Mouse (Mus musculus) kidney, embryonic 14.5 days (tissue): ENCODE measurements at regions not wholly inside any gene's neighbourhood (a gene's known extent, or its start where the extent isn't known, plus 50 kb on each side); places are given as distances from the start of the nearest gene placed in this dataset.
A peak's percentile ranks its signal among the peaks of the same experiment; 100 is the strongest.

Experiments
- ATAC-seq: fragments of 200-750 bp; cut with Nextera tagmentation; 2 replicates; pipeline ENCODE4 v1.8.0; 2017; ENCODE audit warnings: moderate number of reproducible peaks, mild to moderate bottlenecking, moderate TSS enrichment, moderate library complexity; ENCODE audit not compliant: low FRiP score, low TSS enrichment
- H3K27ac ChIP-seq: fragments of 300-500 bp; sonication (generic); 2 replicates; pipeline ENCODE4 v1.5.1; 2014; ENCODE audit warnings: low read depth, mild to moderate bottlenecking, low read length, moderate library complexity, mixed read lengths
- H3K27me3 ChIP-seq: fragments of 300-500 bp; sonication (generic); 2 replicates; pipeline ENCODE4 v1.6.1; 2014; ENCODE audit warnings: mild to moderate bottlenecking, low read length; ENCODE audit not compliant: control insufficient read depth, insufficient read depth
- H3K36me3 ChIP-seq: fragments of 300-500 bp; sonication (generic); 2 replicates; pipeline ENCODE4 v1.6.1; 2014; ENCODE audit warnings: low read length, mixed read lengths; ENCODE audit not compliant: control insufficient read depth, insufficient read depth
- H3K4me1 ChIP-seq: fragments of 300-500 bp; sonication (generic); 2 replicates; pipeline ENCODE4 v1.6.1; 2014; ENCODE audit warnings: low read length, mixed read lengths; ENCODE audit not compliant: control insufficient read depth, insufficient read depth
- H3K4me2 ChIP-seq: fragments of 300-500 bp; sonication (generic); replicated peaks from 2 replicates; pipeline ENCODE4 v1.6.1; 2014; ENCODE audit warnings: low read depth, mild to moderate bottlenecking, low read length
- H3K4me3 ChIP-seq: fragments of 300-500 bp; sonication (generic); 2 replicates; pipeline ENCODE4 v1.5.1; 2014; ENCODE audit warnings: mild to moderate bottlenecking, low read length
- H3K9ac ChIP-seq: fragments of 300-500 bp; sonication (generic); 2 replicates; pipeline ENCODE4 v1.6.1; 2014; ENCODE audit warnings: low read depth, mild to moderate bottlenecking, low read length, moderate library complexity
- H3K9me3 ChIP-seq: fragments of 300-500 bp; sonication (generic); 2 replicates; pipeline ENCODE4 v1.6.1; 2016; ENCODE audit warnings: low read length; ENCODE audit not compliant: control insufficient read depth
- WGBS: fragments of 180-500 bp; shearing (Covaris S2); extraction: QIAGEN DNeasy Blood & Tissue Kit; methylation state at CpG from one replicate; pipeline ENCODE4 v1.1.7; 2014; 5-methylcytosine and 5-hydroxymethylcytosine counted together

GRCm38 (mm10) chr7:137864912-137865311 lies 427.5 kb downstream of the Glrx3 start:
- H3K4me2 ChIP-seq = no peak overlapping the region
- H3K9me3 ChIP-seq = no peaks in the 10 kb centered on the region
- H3K27me3 ChIP-seq = no peaks in the 10 kb centered on the region
- no peak overlapping the region for H3K9ac ChIP-seq
- ATAC-seq = no peak
- no peak overlapping the region for H3K27ac ChIP-seq
- no peak overlapping the region for H3K4me3 ChIP-seq
- H3K36me3 ChIP-seq = no peaks in the 10 kb centered on the region
- H3K4me1 ChIP-seq = no peaks in the 10 kb centered on the region
- 38% methylated on average over 4 of the region's 4 CpGs for WGBS

DNA sequence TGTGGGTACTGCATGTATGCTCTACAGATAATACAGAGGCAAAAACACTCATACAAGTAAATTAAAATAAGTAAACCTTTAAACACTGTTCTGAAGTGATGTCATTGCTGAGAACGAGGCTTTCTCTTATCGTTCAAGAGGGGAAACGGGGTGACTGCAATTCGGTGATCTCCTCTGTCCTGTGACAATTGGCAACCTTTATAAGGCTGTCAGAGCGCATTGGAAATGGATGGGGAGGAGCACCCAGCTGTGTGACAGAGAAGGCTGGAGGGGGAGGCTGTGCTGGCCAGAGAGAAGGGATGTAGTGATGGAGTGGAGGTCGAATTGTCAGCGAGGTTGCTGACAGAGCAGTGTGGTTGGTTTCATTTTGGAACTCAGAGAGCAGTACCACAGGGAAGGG lies 428.0 kb downstream of the Glrx3 start:
- H3K36me3 ChIP-seq = no peaks in the 10 kb centered on the region
- no peak for ATAC-seq
- H3K27ac ChIP-seq = no peak overlapping the region
- H3K27me3 ChIP-seq = no peaks in the 10 kb centered on the region
- H3K4me1 ChIP-seq = no peaks in the 10 kb centered on the region
- H3K9ac ChIP-seq = no peak overlapping the region
- no peak overlapping the region for H3K4me3 ChIP-seq
- H3K9me3 ChIP-seq = no peaks in the 10 kb centered on the region
- WGBS = 39% methylated on average over 7 of the region's 7 CpGs
- H3K4me2 ChIP-seq = no peak overlapping the region

GRCm38 (mm10) chr7:137866880-137867279 lies 429.5 kb downstream of the Glrx3 start:
- ATAC-seq = peak; percentile 50; the same call in 1 of the 2 replicates
- H3K36me3 ChIP-seq = no peaks in the 10 kb centered on the region
- no peak overlapping the region for H3K4me2 ChIP-seq
- H3K9me3 ChIP-seq = no peaks in the 10 kb centered on the region
- no peaks in the 10 kb centered on the region for H3K4me1 ChIP-seq
- no peak overlapping the region for H3K27ac ChIP-seq
- no peaks in the 10 kb centered on the region for H3K27me3 ChIP-seq
- H3K4me3 ChIP-seq = no peak overlapping the region
- H3K9ac ChIP-seq = no peak overlapping the region
- WGBS = 60% methylated on average over 6 of the region's 6 CpGs

GRCm38 (mm10) chr7:137868501-137868900 lies 431.1 kb downstream of the Glrx3 start:
- WGBS = 78% methylated on average over 3 of the region's 3 CpGs
- no peak overlapping the region for H3K4me3 ChIP-seq

GRCm38 (mm10) chr7:137875306-137875705 lies 437.9 kb downstream of the Glrx3 start:
- H3K27ac ChIP-seq = no peak overlapping the region
- WGBS = 66% methylated on average over 2 of the region's 2 CpGs

More at GRCm38 (mm10) chr7:137868501-137868900, 431.1 kb downstream of the Glrx3 start:
- Histone ChIP-seq H3K9ac (no peak overlapping the region), H3K36me3 (no peaks in the 10 kb centered on the region), H3K4me1 (no peaks in the 10 kb centered on the region), H3K27me3 (no peaks in the 10 kb centered on the region), H3K9me3 (no peaks in the 10 kb centered on the region), H3K27ac (no peak overlapping the region), H3K4me2 (no peak overlapping the region)
- no peak for ATAC-seq

DNA sequence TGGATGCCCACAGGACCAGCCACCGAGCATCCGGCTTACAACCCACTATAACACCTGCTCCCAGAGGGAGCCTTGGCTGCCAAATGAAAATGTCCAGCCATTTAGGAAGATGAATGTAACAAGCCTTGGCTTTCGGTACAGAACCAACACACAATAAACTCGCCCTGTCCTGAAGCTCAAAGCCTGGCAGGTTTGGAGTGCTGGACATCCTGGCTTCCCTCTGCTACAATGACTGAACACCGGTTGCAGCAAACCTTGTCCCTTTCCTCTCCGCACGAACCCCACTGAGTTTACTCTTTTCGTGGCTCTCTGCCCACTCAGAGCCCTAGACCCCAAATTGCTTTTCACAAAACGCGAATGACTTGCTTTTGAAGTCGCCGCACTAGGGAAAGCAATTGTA lies 441.9 kb downstream of the Glrx3 start:
- 84% methylated on average over 12 of the region's 12 CpGs for WGBS
- Histone ChIP-seq H3K4me2 (no peak overlapping the region), H3K4me1 (peaks cover 6% of the 10 kb centered on the region; the same call in 1 of the 2 replicates), H3K9ac (no peak overlapping the region), H3K4me3 (no peak overlapping the region), H3K27ac (no peak overlapping the region), H3K9me3 (no peaks in the 10 kb centered on the region), H3K27me3 (no peaks in the 10 kb centered on the region), H3K36me3 (no peaks in the 10 kb centered on the region)
- no peak for ATAC-seq

More at GRCm38 (mm10) chr7:137875306-137875705, 437.9 kb downstream of the Glrx3 start:
- no peaks in the 10 kb centered on the region for H3K9me3 ChIP-seq
- H3K4me2 ChIP-seq = no peak overlapping the region
- no peak for ATAC-seq
- no peak overlapping the region for H3K9ac ChIP-seq
- H3K4me1 ChIP-seq = no peaks in the 10 kb centered on the region
- H3K27me3 ChIP-seq = no peaks in the 10 kb centered on the region
- H3K4me3 ChIP-seq = no peak overlapping the region
- no peaks in the 10 kb centered on the region for H3K36me3 ChIP-seq

- Histone ChIP-seq H3K9me3 (no peaks in the 10 kb centered on the region), H3K4me1 (peaks cover 6% of the 10 kb centered on the region; the same call in 1 of the 2 replicates), H3K9ac (no peak overlapping the region), H3K4me3 (no peak overlapping the region), H3K27me3 (no peaks in the 10 kb centered on the region), H3K27ac (no peak overlapping the region), H3K4me2 (no peak overlapping the region), H3K36me3 (no peaks in the 10 kb centered on the region)
- WGBS = 5% methylated on average over 5 of the region's 5 CpGs
- ATAC-seq = no peak; the same call in 1 of the 2 replicates
Observed at GRCm38 (mm10) chr7:137882876-137883275, 445.5 kb downstream of the Glrx3 start.

DNA sequence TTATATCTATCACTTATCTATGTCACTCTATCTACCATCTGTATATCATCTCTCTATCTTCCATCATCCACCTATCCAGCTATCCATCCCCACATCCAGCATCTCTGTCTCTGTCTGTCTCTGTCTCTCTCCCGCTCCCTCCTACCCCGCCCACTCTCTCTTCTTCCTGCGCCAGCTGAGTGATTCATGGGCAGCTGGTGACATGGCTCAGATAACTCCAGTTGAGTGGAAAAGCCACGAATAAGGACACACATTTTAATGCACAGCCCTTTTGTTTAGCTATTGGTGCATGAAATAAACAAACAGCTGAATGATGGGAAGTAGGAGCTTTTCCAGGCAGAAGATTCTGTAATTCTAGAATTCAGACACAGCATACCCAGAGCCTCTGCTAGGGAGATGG lies 446.3 kb downstream of the Glrx3 start:
- Histone ChIP-seq H3K4me2 (no peak overlapping the region), H3K27me3 (no peaks in the 10 kb centered on the region), H3K4me1 (peaks cover 6% of the 10 kb centered on the region; the same call in 1 of the 2 replicates), H3K4me3 (no peak overlapping the region), H3K9ac (no peak overlapping the region), H3K27ac (no peak overlapping the region), H3K9me3 (no peaks in the 10 kb centered on the region), H3K36me3 (no peaks in the 10 kb centered on the region)
- 64% methylated on average over 4 of the region's 4 CpGs for WGBS
- ATAC-seq = no peak

DNA sequence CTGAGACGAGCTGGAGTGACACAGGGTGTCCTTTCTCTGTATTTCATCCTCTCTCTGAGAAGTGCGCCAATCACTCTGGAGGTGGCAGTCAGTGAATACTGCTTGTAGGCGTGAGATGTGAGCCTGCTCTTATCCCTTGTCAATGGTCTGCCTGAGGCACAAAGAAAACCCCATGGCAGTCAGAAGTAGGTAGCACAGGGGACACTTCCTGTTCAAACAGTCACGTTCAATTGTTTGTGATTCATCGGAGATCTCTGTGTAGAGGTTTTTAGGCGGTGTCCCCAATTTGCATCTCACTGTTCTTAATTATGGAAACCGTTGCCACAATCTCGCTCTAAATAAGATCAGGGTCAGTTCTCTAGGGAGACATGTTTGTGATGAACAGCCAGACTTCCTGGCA lies 447.7 kb downstream of the Glrx3 start:
- Histone ChIP-seq H3K36me3 (no peaks in the 10 kb centered on the region), H3K27ac (no peak overlapping the region), H3K4me3 (no peak overlapping the region), H3K27me3 (no peaks in the 10 kb centered on the region), H3K9me3 (no peaks in the 10 kb centered on the region), H3K9ac (no peak overlapping the region), H3K4me1 (peaks cover 6% of the 10 kb centered on the region; the same call in 1 of the 2 replicates), H3K4me2 (no peak overlapping the region)
- ATAC-seq = no peak
- WGBS = 80% methylated on average over 8 of the region's 8 CpGs
